Mouse (Mus musculus) embryonic facial prominence, embryonic 10.5 days (tissue): ENCODE measurements around the gene Asic2. TPM values are rescaled to one million over a fixed set of nuclear protein-coding genes. Genes with fewer than 3 reads are reported as not detected.

ENCODE experiments used
- DNase-seq: peaks from one replicate; pipeline ENCODE4 v3.0.0-alpha.2; 2017; ENCODE audit warnings: low spot score
- H3K27ac ChIP-seq: fragments of 300-500 bp; sonication (generic); replicated peaks from 2 replicates; pipeline ENCODE4 v1.5.1; 2016; ENCODE audit warnings: mild to moderate bottlenecking
- H3K27me3 ChIP-seq: fragments of 300-500 bp; sonication (generic); replicated peaks from 2 replicates; pipeline ENCODE4 v1.6.1; 2016; ENCODE audit warnings: low read depth, mild to moderate bottlenecking; ENCODE audit not compliant: poor library complexity, severe bottlenecking
- H3K36me3 ChIP-seq: fragments of 300-500 bp; sonication (generic); replicated peaks from 2 replicates; pipeline ENCODE4 v1.6.1; 2016; ENCODE audit warnings: mild to moderate bottlenecking, moderate library complexity
- H3K4me1 ChIP-seq: fragments of 300-500 bp; sonication (generic); 2 replicates; pipeline ENCODE4 v1.6.1; 2016
- H3K4me3 ChIP-seq: fragments of 300-500 bp; sonication (generic); 2 replicates; pipeline ENCODE4 v1.5.1; 2016; ENCODE audit warnings: mild to moderate bottlenecking, moderate library complexity
- H3K9me3 ChIP-seq: fragments of 300-500 bp; sonication (generic); 2 replicates; pipeline ENCODE4 v1.6.1; 2016; ENCODE audit warnings: mild to moderate bottlenecking
- WGBS: fragments of 180-500 bp; shearing (Covaris S2); methylation state at CpG from one replicate; pipeline ENCODE4 v1.1.7; 2016; 5-methylcytosine and 5-hydroxymethylcytosine counted together
- polyA plus RNA-seq: library from polyadenylated mRNA; unstranded; fragments of >200 nt; fragmentation: Nextera tagmentation; extraction: Ambion mirVana; gene quantifications from 2 replicates; pipeline ENCODE4 v1.2.1, GENCODE M21; 2016

The Asic2 gene
- polyA plus RNA-seq, 1 experiment from 2014 or later, result 0.66 TPM

- Histone ChIP-seq H3K9me3 (no peaks in the 10 kb centered on the region), H3K4me1 (no peaks in the 10 kb centered on the region), H3K4me3 (no peak overlapping the region), H3K27ac (no peak overlapping the region), H3K27me3 (no peaks in the 10 kb centered on the region), H3K36me3 (no peaks in the 10 kb centered on the region)
- DNase-seq, result no peak
Observed at GRCm38 (mm10) chr11:81476231-81476630, 492.0 kb downstream of the Asic2 start.

GRCm38 (mm10) chr11:81474121-81474520, 494.1 kb downstream of the Asic2 start:
- no peak overlapping the region for H3K4me3 ChIP-seq
- 79% methylated on average over 2 of the region's 2 CpGs for WGBS
- no peaks in the 10 kb centered on the region for H3K9me3 ChIP-seq
- H3K36me3 ChIP-seq, result no peaks in the 10 kb centered on the region
- no peaks in the 10 kb centered on the region for H3K27me3 ChIP-seq
- no peak overlapping the region for H3K27ac ChIP-seq
- no peaks in the 10 kb centered on the region for H3K4me1 ChIP-seq
- no peak for DNase-seq

DNA sequence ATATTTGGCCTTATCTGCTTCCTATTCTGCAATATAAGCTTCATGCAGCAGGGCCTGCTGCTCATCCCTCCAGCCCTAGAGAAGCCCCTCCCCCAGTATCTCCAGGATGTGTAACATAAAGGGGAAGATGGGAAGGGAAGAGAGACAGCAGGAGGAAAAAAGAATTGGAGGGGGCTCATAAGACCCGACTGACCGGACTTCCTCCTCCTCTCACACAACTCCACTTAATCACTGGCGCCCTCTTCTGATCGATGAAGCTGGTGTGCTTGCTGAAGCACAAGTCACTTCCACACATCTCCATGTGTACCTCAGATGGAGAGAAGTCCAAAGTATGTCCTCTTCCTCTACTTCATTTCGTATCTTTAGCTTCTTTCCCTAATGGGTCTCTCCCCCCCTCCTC, 506.1 kb downstream of the Asic2 start:
- Histone ChIP-seq H3K9me3 (no peaks in the 10 kb centered on the region), H3K4me1 (peaks cover 9% of the 10 kb centered on the region), H3K27me3 (no peaks in the 10 kb centered on the region), H3K27ac (no peak overlapping the region), H3K4me3 (no peak overlapping the region), H3K36me3 (no peaks in the 10 kb centered on the region)
- 6% methylated on average over 5 of the region's 5 CpGs for WGBS
- peak; percentile 54 for DNase-seq

DNA sequence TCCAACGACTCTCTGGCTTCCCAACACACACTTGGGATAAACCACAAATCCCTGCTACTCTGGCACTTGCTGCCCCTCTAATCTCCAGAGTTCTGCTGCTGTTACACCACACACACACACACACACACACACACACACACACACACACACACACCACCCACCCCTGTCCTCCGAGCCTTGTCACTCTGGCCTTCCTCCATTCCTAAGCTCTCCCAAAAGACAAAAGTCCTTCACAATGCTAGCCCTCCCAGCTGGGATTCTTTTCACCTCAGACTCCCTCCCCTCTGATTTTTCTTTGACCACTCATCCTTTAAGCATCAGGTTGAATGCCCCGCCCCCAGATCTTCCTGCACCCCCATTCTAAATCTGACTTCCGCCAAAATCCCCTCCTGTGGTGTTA, 506.5 kb downstream of the Asic2 start:
- no peak overlapping the region for H3K27ac ChIP-seq
- WGBS, result 22% methylated on average over 4 of the region's 4 CpGs
- no peaks in the 10 kb centered on the region for H3K9me3 ChIP-seq
- DNase-seq, result no peak
- no peaks in the 10 kb centered on the region for H3K27me3 ChIP-seq
- H3K36me3 ChIP-seq, result no peaks in the 10 kb centered on the region
- H3K4me3 ChIP-seq, result no peak overlapping the region
- peaks cover 9% of the 10 kb centered on the region for H3K4me1 ChIP-seq

- H3K4me3 ChIP-seq, result no peak overlapping the region
- no peaks in the 10 kb centered on the region for H3K27me3 ChIP-seq
- WGBS, result 92% methylated on average over 4 of the region's 4 CpGs
- H3K27ac ChIP-seq, result no peak overlapping the region
- H3K36me3 ChIP-seq, result no peaks in the 10 kb centered on the region
- no peaks in the 10 kb centered on the region for H3K9me3 ChIP-seq
- peaks cover 18% of the 10 kb centered on the region for H3K4me1 ChIP-seq
- no peak for DNase-seq
Observed at GRCm38 (mm10) chr11:81454921-81455320, 513.3 kb downstream of the Asic2 start.

DNA sequence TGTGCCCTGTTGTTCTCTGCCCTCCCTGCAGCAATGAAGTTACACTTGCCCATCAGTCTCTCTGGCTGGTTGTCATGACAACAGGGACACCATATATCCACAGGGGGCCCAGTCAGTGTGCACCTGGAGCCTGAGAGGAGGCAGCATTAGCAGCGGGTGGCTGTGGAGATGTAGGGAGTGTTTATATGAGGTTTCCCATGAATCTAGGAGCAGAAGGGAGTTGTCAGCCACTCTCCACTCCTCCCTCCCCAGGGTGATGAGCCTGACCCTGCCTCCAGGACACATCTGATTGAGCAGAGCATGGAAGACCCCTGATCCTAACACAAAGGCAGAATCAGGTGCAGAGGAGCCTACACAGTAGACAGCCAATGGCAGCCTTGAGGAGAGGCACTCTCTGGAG, 514.1 kb downstream of the Asic2 start:
- no peak overlapping the region for H3K4me3 ChIP-seq
- peak; percentile 20 for DNase-seq
- no peaks in the 10 kb centered on the region for H3K9me3 ChIP-seq
- H3K4me1 ChIP-seq, result peaks cover 26% of the 10 kb centered on the region
- H3K27ac ChIP-seq, result no peak overlapping the region
- no peaks in the 10 kb centered on the region for H3K36me3 ChIP-seq
- WGBS, result 23% methylated on average over 1 of the region's 1 CpGs
- no peaks in the 10 kb centered on the region for H3K27me3 ChIP-seq

- DNase-seq, result peak; percentile 63
- no peaks in the 10 kb centered on the region for H3K36me3 ChIP-seq
- peaks cover 36% of the 10 kb centered on the region for H3K4me1 ChIP-seq
- H3K9me3 ChIP-seq, result no peaks in the 10 kb centered on the region
- H3K27me3 ChIP-seq, result no peaks in the 10 kb centered on the region
- H3K4me3 ChIP-seq, result no peak overlapping the region
- WGBS, result 18% methylated on average over 3 of the region's 3 CpGs
- peak overlapping the region; percentile 76 for H3K27ac ChIP-seq
Observed at GRCm38 (mm10) chr11:81449271-81449705, 519.0 kb downstream of the Asic2 start.

- Histone ChIP-seq H3K27me3 (no peaks in the 10 kb centered on the region), H3K4me3 (no peak overlapping the region), H3K4me1 (peaks cover 26% of the 10 kb centered on the region), H3K27ac (no peak overlapping the region), H3K36me3 (no peaks in the 10 kb centered on the region), H3K9me3 (no peaks in the 10 kb centered on the region)
- 81% methylated on average over 1 of the region's 1 CpGs for WGBS
- no peak for DNase-seq
Observed at GRCm38 (mm10) chr11:81446347-81446746, 521.9 kb downstream of the Asic2 start.

DNA sequence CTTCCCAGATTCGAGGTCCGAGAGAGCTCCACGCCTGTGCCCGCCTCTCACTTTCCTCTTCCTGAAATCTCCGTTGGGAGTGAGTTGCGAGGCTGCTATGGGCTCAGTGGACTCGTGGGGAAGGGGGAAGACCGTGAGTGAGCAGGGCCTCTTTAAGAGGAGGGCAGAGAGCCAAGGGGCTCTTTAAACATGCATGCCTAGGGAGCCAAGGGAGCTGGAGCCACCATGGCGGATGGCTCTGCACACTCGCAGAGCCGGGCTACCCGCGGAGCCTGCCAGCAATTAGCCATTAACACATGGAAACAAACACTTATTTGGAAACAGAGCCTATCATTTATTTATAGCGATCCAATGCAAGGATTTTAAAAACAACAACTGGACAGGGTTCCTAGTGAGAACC, 541.4 kb downstream of the Asic2 start:
- no peak overlapping the region for H3K27ac ChIP-seq
- no peaks in the 10 kb centered on the region for H3K27me3 ChIP-seq
- no peak overlapping the region for H3K4me3 ChIP-seq
- no peak for DNase-seq
- H3K4me1 ChIP-seq, result no peaks in the 10 kb centered on the region
- WGBS, result 71% methylated on average over 14 of the region's 14 CpGs
- H3K36me3 ChIP-seq, result no peaks in the 10 kb centered on the region
- no peaks in the 10 kb centered on the region for H3K9me3 ChIP-seq

- 97% methylated on average over 3 of the region's 3 CpGs for WGBS
- Histone ChIP-seq H3K4me3 (no peak overlapping the region), H3K9me3 (no peaks in the 10 kb centered on the region), H3K4me1 (no peaks in the 10 kb centered on the region), H3K36me3 (no peaks in the 10 kb centered on the region), H3K27ac (no peak overlapping the region), H3K27me3 (no peaks in the 10 kb centered on the region)
- no peak for DNase-seq
Observed at GRCm38 (mm10) chr11:81419112-81419511, 549.1 kb downstream of the Asic2 start.

GRCm38 (mm10) chr11:81418027-81418426, 550.2 kb downstream of the Asic2 start:
- Histone ChIP-seq H3K36me3 (no peaks in the 10 kb centered on the region), H3K27me3 (no peaks in the 10 kb centered on the region), H3K27ac (no peak overlapping the region), H3K4me3 (no peak overlapping the region), H3K9me3 (no peaks in the 10 kb centered on the region), H3K4me1 (no peaks in the 10 kb centered on the region)
- DNase-seq, result no peak
- WGBS, result 94% methylated on average over 4 of the region's 4 CpGs

DNA sequence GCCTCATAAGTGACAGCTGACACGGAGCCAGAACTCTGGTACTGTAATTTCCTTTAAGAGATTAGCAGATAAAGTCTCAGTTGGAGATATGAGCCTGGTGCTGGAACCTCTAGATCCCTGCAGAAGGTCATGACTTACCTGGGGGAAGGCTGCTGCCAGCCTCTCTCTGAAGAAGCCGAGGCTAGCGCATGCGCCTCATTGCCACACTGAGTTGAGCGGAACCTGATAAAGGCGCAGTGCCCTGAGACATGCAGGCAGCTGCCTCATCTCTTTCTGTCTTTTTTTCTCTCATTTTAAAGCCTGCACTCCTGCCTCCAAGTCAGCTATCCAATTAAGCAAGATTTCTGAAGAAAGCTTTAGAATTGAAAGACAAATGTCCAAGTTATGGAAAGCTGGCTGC, 551.9 kb downstream of the Asic2 start:
- 85% methylated on average over 6 of the region's 6 CpGs for WGBS
- no peak for DNase-seq
- Histone ChIP-seq H3K36me3 (no peaks in the 10 kb centered on the region), H3K4me3 (no peak overlapping the region), H3K4me1 (no peaks in the 10 kb centered on the region), H3K27ac (no peak overlapping the region), H3K9me3 (no peaks in the 10 kb centered on the region), H3K27me3 (no peaks in the 10 kb centered on the region)

- H3K27me3 ChIP-seq, result no peaks in the 10 kb centered on the region
- WGBS, result 92% methylated on average over 2 of the region's 2 CpGs
- H3K9me3 ChIP-seq, result no peaks in the 10 kb centered on the region
- no peaks in the 10 kb centered on the region for H3K36me3 ChIP-seq
- H3K4me1 ChIP-seq, result no peaks in the 10 kb centered on the region
- no peak for DNase-seq
- no peak overlapping the region for H3K27ac ChIP-seq
- no peak overlapping the region for H3K4me3 ChIP-seq
Observed at GRCm38 (mm10) chr11:81414596-81414995, 553.7 kb downstream of the Asic2 start.

GRCm38 (mm10) chr11:81411251-81411650, 557.0 kb downstream of the Asic2 start:
- Histone ChIP-seq H3K4me3 (no peak overlapping the region), H3K4me1 (no peaks in the 10 kb centered on the region), H3K27me3 (no peaks in the 10 kb centered on the region), H3K9me3 (no peaks in the 10 kb centered on the region), H3K27ac (no peak overlapping the region), H3K36me3 (no peaks in the 10 kb centered on the region)
- DNase-seq, result no peak
- 82% methylated on average over 4 of the region's 4 CpGs for WGBS
